Mouse (Mus musculus) cerebellum, adult (tissue): ENCODE measurements around the gene Cdk5.

Experiments
- ATAC-seq: cut with Nextera tagmentation; 2 replicates; pipeline ENCODE4 v1.9.2; 2017; ENCODE audit warnings: mild to moderate bottlenecking, moderate library complexity, mixed read lengths; ENCODE audit not compliant: insufficient number of reproducible peaks, low FRiP score, low TSS enrichment

Gene Cdk5

DNA sequence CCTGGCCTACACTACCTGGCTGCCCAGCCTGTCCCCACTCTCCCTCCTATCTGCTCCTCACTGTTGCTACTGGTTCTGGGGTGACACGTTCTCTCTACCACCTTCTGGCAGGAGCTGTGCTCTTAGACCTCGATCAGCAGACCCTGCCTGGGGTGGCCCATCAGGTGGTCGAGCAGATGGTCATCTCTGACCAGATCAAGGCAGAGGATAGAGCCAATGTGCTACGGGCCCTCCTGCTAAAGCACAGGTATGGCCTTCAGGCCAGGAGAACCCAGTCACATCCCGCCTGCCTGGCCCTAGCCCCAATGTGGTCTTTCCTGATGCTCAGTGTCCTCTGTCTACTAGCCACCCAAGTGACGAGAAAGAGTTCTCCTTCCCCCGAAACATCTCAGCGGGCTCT lies 10.7 kb upstream of the Cdk5 start:
- no peak for ATAC-seq

DNA sequence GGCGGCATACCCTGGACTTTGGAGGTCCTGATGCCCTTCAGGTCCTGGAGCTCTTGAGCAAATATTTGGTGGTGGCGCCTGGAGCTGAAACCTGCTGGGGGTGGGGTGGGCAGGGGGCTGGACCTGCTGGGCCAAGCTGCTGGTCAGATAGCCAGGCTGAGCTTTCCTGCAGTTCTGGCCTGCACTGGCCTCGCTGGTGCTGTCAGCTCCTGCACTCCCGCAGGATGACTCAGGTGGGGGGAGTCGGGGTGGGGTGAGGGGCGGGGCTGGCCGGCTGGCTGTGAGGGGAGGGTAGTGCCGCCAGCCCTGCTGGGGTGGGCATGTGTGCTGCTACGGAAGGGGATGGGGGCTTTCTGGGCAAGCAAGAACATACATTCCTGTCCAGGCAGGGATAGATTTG lies 5.3 kb upstream of the Cdk5 start:
- no peak for ATAC-seq

DNA sequence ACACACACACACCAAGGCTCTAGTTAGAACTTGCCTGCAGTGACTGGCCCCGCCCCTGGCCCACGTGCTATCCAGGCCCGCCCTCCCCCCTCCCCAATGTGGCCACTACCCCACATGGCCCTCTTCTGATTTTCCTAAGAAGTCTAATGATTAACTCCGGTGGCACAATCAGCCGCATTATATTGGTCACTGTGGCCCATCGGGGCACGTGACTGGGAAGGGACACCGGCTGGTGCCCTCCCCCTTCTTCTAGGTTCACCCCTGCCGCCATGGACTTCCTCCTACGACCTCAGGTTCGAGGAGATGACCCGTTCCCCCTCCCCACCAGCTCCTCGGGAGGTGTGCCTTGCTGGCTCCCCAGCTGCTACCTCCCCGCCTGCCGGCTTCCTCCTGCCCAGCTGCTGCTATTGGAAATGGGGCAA lies 4.7 kb upstream of the Cdk5 start:
- ATAC-seq, result no peak

- ATAC-seq, result no peak
Observed at GRCm38 (mm10) chr5:24427285-24427633, 3.9 kb upstream of the Cdk5 start.

DNA sequence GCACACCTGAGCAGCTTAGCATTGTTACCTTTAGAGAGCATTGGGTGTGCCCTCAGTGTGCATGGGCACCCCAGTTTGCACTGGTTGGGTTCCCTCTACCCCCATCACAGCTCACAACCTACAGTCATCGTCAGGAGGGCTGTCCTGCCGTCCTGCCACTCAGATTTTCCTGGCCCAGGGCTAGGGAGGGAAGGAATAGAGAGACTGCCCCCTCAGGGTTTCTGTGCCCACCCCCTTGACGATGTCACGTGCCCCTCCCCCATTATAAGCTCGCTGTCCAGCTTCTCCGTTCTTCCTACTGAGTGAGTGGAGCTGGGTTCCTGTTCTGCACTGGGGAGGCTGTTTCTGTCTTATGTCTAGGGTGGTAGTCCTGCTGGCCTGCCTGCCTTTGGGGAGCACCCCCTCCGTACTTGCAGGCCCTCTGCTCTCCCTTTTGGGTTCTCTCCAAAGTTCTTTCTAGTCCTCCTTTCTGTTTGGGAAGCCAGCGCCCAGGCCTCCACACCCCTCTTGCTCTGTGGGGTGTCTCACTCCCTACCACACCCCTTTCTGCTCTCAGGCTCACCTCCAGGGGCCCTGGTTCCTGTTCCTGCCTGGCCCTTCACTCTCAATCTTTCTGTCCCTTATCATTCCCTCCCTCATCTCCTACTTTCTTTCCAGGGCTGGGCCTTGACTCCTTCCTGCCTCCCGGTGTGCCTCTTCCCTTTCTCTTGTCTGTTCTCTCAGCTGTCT lies 3.4 kb upstream of the Cdk5 start:
- no peak for ATAC-seq

DNA sequence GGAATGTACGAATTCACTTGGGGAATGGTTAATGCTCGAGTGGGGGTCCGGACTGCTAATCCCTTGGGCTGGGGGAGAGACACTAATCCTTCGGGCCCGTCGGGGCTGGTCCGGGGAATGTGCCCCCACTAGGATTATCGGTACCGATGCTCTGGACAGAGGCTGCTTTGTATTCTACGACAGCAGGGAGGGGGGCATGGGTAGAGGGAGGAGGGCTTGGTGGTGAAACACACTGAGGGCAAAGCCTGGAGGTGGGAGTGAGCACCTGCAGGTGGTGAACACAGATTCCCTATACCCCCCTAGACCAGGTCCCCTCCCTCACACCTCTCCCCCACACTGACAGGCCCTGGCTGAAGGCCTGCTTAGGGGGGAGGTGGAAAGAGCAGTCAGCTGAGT lies 2.7 kb upstream of the Cdk5 start:
- ATAC-seq, result no peak

- no peak for ATAC-seq
Observed at GRCm38 (mm10) chr5:24425421-24426036, 2.2 kb upstream of the Cdk5 start.

- no peak for ATAC-seq
Observed at GRCm38 (mm10) chr5:24424861-24425411, 1.6 kb upstream of the Cdk5 start.

DNA sequence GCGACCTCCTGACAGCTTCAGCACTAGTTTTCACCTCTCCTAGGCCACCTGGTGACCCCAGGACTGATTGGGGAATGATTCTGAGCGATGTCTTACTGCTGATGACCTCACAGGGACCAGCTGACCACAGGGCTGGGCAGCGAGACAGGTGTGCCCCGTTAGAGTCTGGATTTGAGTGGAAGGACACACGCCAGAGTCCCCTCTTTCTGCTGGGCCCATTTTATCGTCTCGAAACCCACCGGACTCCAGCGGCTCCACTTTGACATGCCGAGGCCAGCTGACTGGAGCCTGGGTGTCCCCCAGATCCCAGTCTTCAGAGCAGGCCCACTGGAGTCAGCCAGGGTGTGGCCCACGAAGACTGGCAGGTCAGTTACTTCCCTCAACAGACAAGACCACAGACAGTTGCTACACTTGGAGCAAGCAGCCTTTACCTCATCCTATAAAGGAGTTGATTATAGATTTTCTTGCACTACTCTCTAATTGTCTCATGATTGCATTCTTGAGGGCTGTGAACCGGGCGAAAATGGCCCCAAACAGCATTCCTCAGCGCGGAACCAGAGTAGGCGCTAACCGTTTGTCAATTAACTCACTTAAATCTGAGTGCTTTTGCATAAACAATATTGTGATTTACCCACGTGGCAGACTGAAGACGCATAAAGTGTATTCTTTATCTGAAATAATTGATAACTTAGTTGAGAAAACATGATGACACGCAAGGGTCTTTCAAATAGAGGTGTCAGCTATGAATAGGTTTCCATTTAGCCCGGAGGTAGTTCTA lies 863 bp upstream of the Cdk5 start:
- ATAC-seq, result no peak

DNA sequence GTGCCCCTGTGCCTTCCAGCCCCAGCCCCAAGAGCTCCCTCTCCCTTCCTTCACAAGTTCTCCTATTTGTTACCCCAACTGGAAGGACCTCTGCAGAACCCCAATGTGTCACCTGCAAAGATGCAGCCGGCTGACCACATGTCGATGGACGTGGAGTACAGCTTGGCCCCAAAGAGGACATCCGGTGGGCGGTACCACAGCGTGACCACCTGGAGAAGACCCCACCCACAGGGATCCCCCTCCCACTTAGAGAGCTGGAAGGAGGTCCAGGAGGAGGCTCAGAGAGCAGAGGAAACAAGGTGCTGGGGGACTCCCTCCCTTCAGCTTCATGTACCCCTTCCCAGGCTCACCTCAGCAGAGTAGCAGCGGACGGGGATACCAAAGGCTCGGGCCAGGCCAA lies 2.9 kb downstream of the Cdk5 start:
- no peak for ATAC-seq

GRCm38 (mm10) chr5:24417587-24417986 lies 5.7 kb downstream of the Cdk5 start:
- no peak for ATAC-seq

DNA sequence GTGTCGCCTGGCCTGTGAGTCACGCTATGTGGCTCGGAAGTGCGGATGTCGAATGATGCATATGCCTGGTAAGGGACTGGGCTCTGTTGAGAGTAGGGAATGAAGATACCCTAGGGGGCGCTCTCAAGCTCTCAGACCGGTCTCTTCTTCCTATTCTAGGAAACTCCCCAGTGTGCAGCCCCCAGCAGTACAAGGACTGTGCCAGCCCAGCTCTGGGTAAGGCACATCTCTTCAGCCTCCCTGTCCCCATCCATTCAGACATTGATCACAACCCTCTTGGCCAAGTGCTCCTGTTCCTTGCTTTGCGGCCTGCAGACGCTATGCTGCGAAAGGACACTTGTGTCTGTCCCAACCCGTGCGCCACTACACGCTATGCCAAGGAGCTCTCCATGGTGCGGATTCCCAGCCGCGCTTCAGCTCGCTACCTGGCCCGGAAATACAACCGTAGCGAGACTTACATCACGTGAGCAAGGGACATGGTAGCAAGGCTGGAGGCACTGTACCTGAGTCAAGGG lies 7.1 kb downstream of the Cdk5 start:
- peak; percentile 68 for ATAC-seq

DNA sequence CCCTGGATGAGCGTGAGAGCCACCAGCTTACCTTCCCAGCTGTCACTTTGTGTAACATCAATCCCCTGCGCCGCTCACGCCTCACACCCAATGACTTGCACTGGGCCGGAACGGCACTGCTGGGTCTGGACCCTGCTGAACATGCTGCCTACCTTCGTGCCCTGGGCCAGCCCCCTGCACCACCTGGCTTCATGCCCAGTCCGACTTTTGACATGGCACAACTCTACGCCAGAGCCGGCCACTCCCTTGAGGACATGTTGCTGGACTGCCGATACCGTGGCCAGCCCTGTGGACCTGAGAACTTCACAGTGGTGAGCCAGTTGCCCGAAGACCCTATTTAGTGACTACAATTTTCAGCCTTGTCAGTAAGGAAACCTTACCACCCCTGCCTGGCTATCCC lies 9.4 kb downstream of the Cdk5 start:
- ATAC-seq, result no peak

GRCm38 (mm10) chr5:24413042-24413693 lies 10.2 kb downstream of the Cdk5 start, which contains the start of gene Asic3:
Gene Asic3, plus strand, starts transcription at chr5:24413392.
- ATAC-seq, result no peak

GRCm38 (mm10) chr5:24412063-24412462 lies 11.3 kb downstream of the Cdk5 start:
- no peak for ATAC-seq

DNA sequence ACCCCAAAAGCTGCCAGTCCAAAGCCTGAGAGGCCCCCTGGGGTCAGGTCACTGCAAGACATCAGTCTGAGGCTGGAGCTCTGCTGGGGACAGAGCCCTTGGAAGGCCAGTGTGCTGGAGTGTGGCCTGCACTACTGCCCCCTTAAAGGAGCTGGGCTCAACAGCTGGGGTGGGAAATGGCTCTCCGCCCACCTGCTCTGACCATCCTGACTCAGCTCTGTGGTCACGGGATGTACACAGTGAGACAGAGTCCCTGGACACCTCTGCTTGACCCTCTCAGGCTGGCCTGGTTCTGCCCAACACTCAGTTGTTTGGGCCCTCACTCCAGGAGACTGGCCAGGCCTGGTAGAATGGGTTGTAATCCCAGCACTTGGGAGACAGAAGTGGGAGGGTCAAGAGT lies 13.9 kb downstream of the Cdk5 start:
- ATAC-seq, result no peak

DNA sequence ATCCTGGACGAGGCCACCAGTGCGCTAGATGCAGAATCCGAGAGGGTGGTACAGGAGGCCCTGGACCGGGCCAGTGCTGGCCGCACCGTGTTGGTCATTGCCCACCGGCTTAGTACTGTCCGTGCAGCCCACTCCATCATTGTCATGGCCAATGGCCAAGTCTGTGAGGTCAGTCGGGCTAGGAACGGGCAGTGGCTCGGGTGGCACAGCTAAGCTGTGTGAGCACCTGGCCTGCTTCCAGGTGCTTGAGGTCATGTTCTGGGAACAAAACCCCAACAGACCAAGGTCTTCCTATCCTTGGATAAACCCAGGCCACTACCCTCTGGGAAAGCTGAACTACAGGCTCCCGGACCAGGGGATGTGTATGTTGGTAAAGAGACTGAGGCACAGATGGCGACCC lies 14.7 kb downstream of the Cdk5 start:
- no peak for ATAC-seq

GRCm38 (mm10) chr5:24405389-24405876 lies 17.9 kb downstream of the Cdk5 start:
- ATAC-seq, result no peak

DNA sequence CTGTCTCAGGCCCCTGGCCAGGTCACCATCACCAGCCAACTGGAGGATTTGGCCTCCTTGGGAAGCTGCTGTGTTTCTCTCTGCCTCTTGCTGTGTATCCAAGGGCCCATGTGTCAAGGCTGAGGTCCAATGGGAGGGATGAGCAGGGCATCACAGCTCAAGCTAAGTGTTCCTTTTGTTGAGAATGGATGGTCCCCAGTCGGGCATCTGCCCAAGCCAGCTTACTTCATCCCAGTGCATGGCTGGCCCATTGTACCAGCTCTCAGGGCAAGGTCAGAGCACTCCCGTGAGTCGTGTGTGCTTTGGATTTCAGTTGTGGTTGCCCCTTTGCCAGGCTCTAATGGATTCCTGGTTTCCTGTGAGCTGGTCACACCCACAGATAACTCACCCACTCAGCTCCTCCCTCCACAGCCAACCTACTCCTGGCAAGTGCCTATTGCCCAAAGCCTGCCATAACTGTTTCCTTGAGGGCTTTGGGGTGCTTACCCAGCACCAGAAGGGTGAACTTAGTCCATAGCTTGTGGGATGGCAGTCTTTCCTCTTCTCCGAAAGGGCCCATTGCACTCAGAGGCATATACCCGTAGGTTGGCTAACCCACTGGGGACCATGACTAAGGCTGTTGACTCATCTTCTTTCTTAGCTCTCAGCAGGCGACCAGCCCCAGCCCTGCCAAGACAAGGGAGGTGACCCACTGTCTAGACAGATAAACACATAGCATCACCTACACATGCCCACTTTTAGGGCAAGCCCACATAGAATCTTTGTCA lies 18.6 kb downstream of the Cdk5 start:
- ATAC-seq, result no peak

GRCm38 (mm10) chr5:24401969-24402368 lies 21.4 kb downstream of the Cdk5 start:
- ATAC-seq, result no peak
